Mouse (Mus musculus) layer of hippocampus, adult 18-20 months (tissue): ENCODE results near the gene Braf. TPM values are rescaled to one million over a fixed set of nuclear protein-coding genes. Genes with fewer than 3 reads are reported as not detected.

ENCODE experiments used
- DNase-seq, 2 experiments: peaks; one replicate each; pipeline ENCODE4 v3.0.0; 2022; ENCODE audit warnings: low spot score in 2 of 2
- total RNA-seq, 2 experiments: library from RNA; stranded (reverse); gene quantifications; 2 replicates each; pipeline ENCODE4 v1.2.3; 2021

The Braf gene
- total RNA-seq, 2 experiments from 2014 or later = 116 to 130 TPM

GRCm38 (mm10) chr6:39557723-39558261, 167.5 kb downstream of the Braf start, which contains the start of gene Dennd2a:
Dennd2a (minus strand) TSS chr6:39557867.
- peak; percentile 85 to 92 for DNase-seq

DNA sequence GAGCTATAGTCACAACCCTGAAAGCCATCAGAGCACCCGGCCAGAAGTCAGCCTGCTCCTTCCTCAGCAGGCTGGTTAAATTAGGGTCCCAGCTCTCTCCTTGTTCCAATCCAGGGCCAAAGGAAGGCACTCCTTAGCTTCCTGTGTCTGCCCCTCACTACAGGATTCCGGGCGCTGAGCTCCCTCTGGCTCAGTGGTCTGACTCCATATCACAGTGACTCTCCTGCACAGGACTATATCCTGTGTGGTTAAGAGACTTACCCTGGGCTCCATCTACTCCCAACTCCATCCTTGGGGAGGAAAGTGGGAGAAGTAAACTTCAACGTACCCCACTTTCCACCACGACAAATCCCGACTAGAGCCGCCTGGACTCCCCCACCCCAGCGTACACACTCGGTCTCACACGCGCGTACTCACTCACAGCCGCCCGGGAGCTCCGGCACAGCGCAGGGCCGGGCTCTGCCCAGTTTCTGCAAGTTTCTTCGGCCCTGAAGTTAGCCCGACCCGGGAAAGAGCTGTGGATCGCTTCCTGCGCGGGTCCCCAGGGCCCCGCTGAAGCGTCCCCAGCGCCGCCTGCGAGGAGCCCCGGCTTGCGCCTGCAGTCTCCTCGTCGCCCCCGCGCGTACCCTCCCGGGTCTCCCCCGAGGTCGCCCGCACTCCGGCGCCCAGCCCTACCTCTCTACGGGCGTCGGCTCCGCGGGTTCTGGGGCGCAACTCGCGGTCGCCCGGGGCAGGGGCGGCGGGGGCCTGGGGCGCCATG, 168.2 kb downstream of the Braf start:
- DNase-seq = no peak

- no peak for DNase-seq
Measured at GRCm38 (mm10) chr6:39555648-39555945, 169.7 kb downstream of the Braf start.

GRCm38 (mm10) chr6:39554888-39555647, 170.2 kb downstream of the Braf start:
- DNase-seq = no peak

Other genes starting within 250 kb of the Braf start
- 10 to 100 TPM; 37.6 to 38.9 TPM for gene Dennd2a, start 167.6 kb downstream of the Braf start, total RNA-seq
- 10 to 100 TPM; 21.6 to 27.3 TPM for gene Adck2, start 151.6 kb downstream of the Braf start, total RNA-seq
- not detected for gene Gm42420, start 139.7 kb downstream of the Braf start, total RNA-seq
- 100 to 1,000 TPM; 169 to 176 TPM for gene Ndufb2, start 132.9 kb downstream of the Braf start, total RNA-seq
- gene Mrps33, start 85.5 kb upstream of the Braf start, total RNA-seq = 100 to 1,000 TPM; 112 to 117 TPM
- gene Tmem178b, start 147.8 kb upstream of the Braf start, total RNA-seq = 100 to 1,000 TPM; 161 to 168 TPM